Mouse (Mus musculus) MEL (cell line): ENCODE data around the gene Vps52.

Experiments used
- BHLHE40 ChIP-seq: IDR thresholded peaks from 2 replicates; pipeline ENCODE4 v1.6.1; 2012; ENCODE audit warnings: low read depth, mild to moderate bottlenecking, inconsistent platforms, low read length, improper control_type of control experiment, borderline replicate concordance
- CTCF ChIP-seq, 3 experiments: IDR thresholded peaks in 2 of 3; conservative IDR thresholded peaks in 1 of 3; 2 replicates each; pipeline ENCODE4 v1.5.1; 2011 to 2012; ENCODE audit warnings: low read length in 3 of 3, low read depth in 2 of 3, mild to moderate bottlenecking in 2 of 3, improper control_type of control experiment in 1 of 3, inconsistent platforms in 1 of 3, mixed read lengths in 1 of 3, moderate library complexity in 1 of 3; ENCODE audit not compliant: control insufficient read depth in 1 of 3, insufficient read depth in 1 of 3, poor library complexity in 1 of 3, severe bottlenecking in 1 of 3
- EP300 ChIP-seq, 2 experiments: IDR thresholded peaks; 2 replicates each; pipeline ENCODE4 v1.6.1; 2011; ENCODE audit warnings: improper control_type of control experiment in 2 of 2, low read length in 2 of 2, low read depth in 1 of 2, mild to moderate bottlenecking in 1 of 2
- ETS1 ChIP-seq: IDR thresholded peaks from 2 replicates; pipeline ENCODE4 v1.6.1; 2012; ENCODE audit warnings: low read depth, mild to moderate bottlenecking, inconsistent platforms, low read length, improper control_type of control experiment, moderate library complexity
- GABPA ChIP-seq: IDR thresholded peaks from 2 replicates; pipeline ENCODE4 v1.6.1; 2012; ENCODE audit warnings: low read depth, mild to moderate bottlenecking, inconsistent platforms, low read length, improper control_type of control experiment, moderate library complexity
- HCFC1 ChIP-seq: IDR thresholded peaks from 2 replicates; pipeline ENCODE4 v1.6.1; 2012; ENCODE audit warnings: low read depth, mild to moderate bottlenecking, inconsistent platforms, low read length, improper control_type of control experiment, moderate library complexity
- MAX ChIP-seq: IDR thresholded peaks from 2 replicates; pipeline ENCODE4 v1.6.1; 2011; ENCODE audit warnings: low read length, improper control_type of control experiment
- MXI1 ChIP-seq: IDR thresholded peaks from 2 replicates; pipeline ENCODE4 v1.6.1; 2011; ENCODE audit warnings: mild to moderate bottlenecking, low read depth, low read length, improper control_type of control experiment
- POLR2A ChIP-seq, 2 experiments: IDR thresholded peaks; 2 replicates each; pipeline ENCODE4 v1.6.1; 2011 to 2012; ENCODE audit warnings: low read length in 2 of 2, mild to moderate bottlenecking in 2 of 2, control low read depth in 1 of 2, improper control_type of control experiment in 1 of 2, low read depth in 1 of 2, moderate library complexity in 1 of 2; ENCODE audit not compliant: control insufficient read depth in 1 of 2, insufficient read depth in 1 of 2, poor library complexity in 1 of 2
- RAD21 ChIP-seq: IDR thresholded peaks from 2 replicates; pipeline ENCODE4 v1.6.1; 2011; ENCODE audit warnings: mild to moderate bottlenecking, low read depth, low read length, improper control_type of control experiment
- SIN3A ChIP-seq: IDR thresholded peaks from 2 replicates; pipeline ENCODE4 v1.6.1; 2012; ENCODE audit warnings: low read length, improper control_type of control experiment, inconsistent platforms
- TAL1 ChIP-seq: IDR thresholded peaks from 2 replicates; pipeline ENCODE4 v1.6.1; 2012; ENCODE audit warnings: mild to moderate bottlenecking, inconsistent platforms, low read length, moderate library complexity, mixed read lengths

- TF ChIP-seq MAX (no peak), SIN3A (no peak), MXI1 (no peak), CTCF (IDR thresholded peaks at IDR 0.05 in 2 of 3, conservative IDR thresholded peaks at IDR 0.05 in 1 of 3; ENCODE audit: control insufficient read depth in 1 of 3, insufficient read depth in 1 of 3, low read depth in 2 of 3, low read length in 3 of 3, poor library complexity in 1 of 3, severe bottlenecking in 1 of 3) (no peak), HCFC1 (no peak), EP300 (IDR thresholded peaks at IDR 0.05; ENCODE audit: low read depth in 1 of 2, low read length in 2 of 2) (no peak), POLR2A (IDR thresholded peaks at IDR 0.05; ENCODE audit: control insufficient read depth in 1 of 2, insufficient read depth in 1 of 2, low read depth in 1 of 2, low read length in 2 of 2, poor library complexity in 1 of 2) (no peak), GABPA (no peak), TAL1 (no peak), BHLHE40 (no peak), ETS1 (no peak), RAD21 (no peak)
Observed at GRCm38 (mm10) chr17:33956336-33956735, 724 bp downstream of the Vps52 start.
